Mouse (Mus musculus) lung, postnatal 0 days (tissue): ENCODE measurements around the gene Pacrg. TPM values are rescaled to one million over a fixed set of nuclear protein-coding genes. Genes with fewer than 3 reads are reported as not detected.
A peak's percentile ranks its signal among the peaks of the same experiment; 100 is the strongest.

Experiments
- ATAC-seq: fragments of 200-750 bp; cut with Nextera tagmentation; 2 replicates; pipeline ENCODE4 v1.8.0; 2017; ENCODE audit warnings: moderate library complexity
- DNase-seq: peaks from one replicate; pipeline ENCODE4 v3.0.0-alpha.2; 2016; ENCODE audit warnings: low spot score
- H3K27ac ChIP-seq: fragments of 300-500 bp; sonication (generic); 2 replicates; pipeline ENCODE4 v1.5.1; 2014; ENCODE audit warnings: antibody characterized with exemption, mild to moderate bottlenecking, low read length, mixed read lengths
- H3K27me3 ChIP-seq: fragments of 300-500 bp; sonication (generic); replicated peaks from 2 replicates; pipeline ENCODE4 v1.6.1; 2014; ENCODE audit warnings: low read length, mixed read lengths; ENCODE audit not compliant: insufficient read depth
- H3K36me3 ChIP-seq: fragments of 300-500 bp; sonication (generic); 2 replicates; pipeline ENCODE4 v1.6.1; 2014; ENCODE audit warnings: low read length, mixed read lengths; ENCODE audit not compliant: insufficient read depth
- H3K4me1 ChIP-seq: fragments of 300-500 bp; sonication (generic); 2 replicates; pipeline ENCODE4 v1.6.1; 2014; ENCODE audit warnings: antibody characterized with exemption, low read depth, low read length, mixed read lengths; ENCODE audit not compliant: insufficient read depth
- H3K4me2 ChIP-seq: fragments of 300-500 bp; sonication (generic); replicated peaks from 2 replicates; pipeline ENCODE4 v1.6.1; 2014; ENCODE audit warnings: low read depth, mild to moderate bottlenecking, low read length, moderate library complexity, mixed read lengths
- H3K4me3 ChIP-seq: fragments of 300-500 bp; sonication (generic); 2 replicates; pipeline ENCODE4 v1.5.1; 2014; ENCODE audit warnings: low read depth, low read length
- H3K9ac ChIP-seq: fragments of 300-500 bp; sonication (generic); replicated peaks from 2 replicates; pipeline ENCODE4 v1.6.1; 2014; ENCODE audit warnings: low read depth, mild to moderate bottlenecking
- H3K9me3 ChIP-seq: fragments of 300-500 bp; sonication (generic); 2 replicates; pipeline ENCODE4 v1.6.1; 2016; ENCODE audit warnings: low read length, mixed read lengths
- CTCF ChIP-seq: IDR thresholded peaks from 2 replicates; pipeline ENCODE4 v1.5.1; 2016; ENCODE audit warnings: antibody characterized with exemption, mild to moderate bottlenecking
- EP300 ChIP-seq: IDR thresholded peaks from 2 replicates; pipeline ENCODE4 v1.6.1; 2016; ENCODE audit warnings: antibody characterized with exemption, mild to moderate bottlenecking, control low read depth
- WGBS: fragments of 180-500 bp; shearing (Covaris S2); extraction: QIAGEN DNeasy Blood & Tissue Kit; methylation state at CpG from one replicate; pipeline ENCODE4 v1.1.7; 2014; 5-methylcytosine and 5-hydroxymethylcytosine counted together
- polyA plus RNA-seq: library from polyadenylated mRNA; unstranded; fragments of >200 nt; fragmentation: Nextera tagmentation; extraction: Ambion mirVana; gene quantifications from 2 replicates; pipeline ENCODE4 v1.2.1, GENCODE M21; 2015

Pacrg gene
- polyA plus RNA-seq, 1 experiment from 2014 or later: 6.7 TPM

GRCm38 (mm10) chr17:10732303-10733048 lies 107.6 kb downstream of the Pacrg start:
- H3K27me3 ChIP-seq: no peaks in the 10 kb centered on the region
- peak; percentile 57 for ATAC-seq
- H3K4me1 ChIP-seq: no peaks in the 10 kb centered on the region; the same call in 1 of the 2 replicates
- H3K36me3 ChIP-seq: no peaks in the 10 kb centered on the region
- H3K4me2 ChIP-seq: no peak overlapping the region
- no peak overlapping the region for H3K4me3 ChIP-seq
- H3K9ac ChIP-seq: no peak overlapping the region
- H3K27ac ChIP-seq: no peak overlapping the region
- 25% methylated on average over 4 of the region's 4 CpGs for WGBS
- peak; percentile 59 for DNase-seq
- no peak for TF ChIP-seq CTCF
- no peak for TF ChIP-seq EP300
- H3K9me3 ChIP-seq: no peaks in the 10 kb centered on the region

GRCm38 (mm10) chr17:10724853-10725252 lies 115.3 kb downstream of the Pacrg start:
- Histone ChIP-seq H3K9ac (no peak overlapping the region), H3K4me2 (no peak overlapping the region), H3K4me1 (no peaks in the 10 kb centered on the region), H3K27ac (no peak overlapping the region), H3K9me3 (no peaks in the 10 kb centered on the region), H3K36me3 (no peaks in the 10 kb centered on the region), H3K27me3 (no peaks in the 10 kb centered on the region), H3K4me3 (no peak overlapping the region)
- ATAC-seq: no peak
- TF ChIP-seq CTCF (no peak), EP300 (no peak)
- WGBS: 78% methylated on average over 3 of the region's 3 CpGs
- no peak for DNase-seq

GRCm38 (mm10) chr17:10721562-10721961 lies 118.5 kb downstream of the Pacrg start:
- Histone ChIP-seq H3K36me3 (no peaks in the 10 kb centered on the region), H3K4me2 (no peak overlapping the region), H3K27me3 (no peaks in the 10 kb centered on the region), H3K4me1 (no peaks in the 10 kb centered on the region), H3K4me3 (no peak overlapping the region), H3K9ac (no peak overlapping the region), H3K9me3 (no peaks in the 10 kb centered on the region), H3K27ac (no peak overlapping the region)
- TF ChIP-seq CTCF (no peak), EP300 (no peak)
- DNase-seq (no peak), ATAC-seq (no peak)
- WGBS: 5% methylated on average over 1 of the region's 1 CpGs

- Histone ChIP-seq H3K4me1 (no peaks in the 10 kb centered on the region), H3K4me2 (no peak overlapping the region), H3K36me3 (no peaks in the 10 kb centered on the region), H3K27me3 (no peaks in the 10 kb centered on the region), H3K4me3 (no peak overlapping the region), H3K9ac (no peak overlapping the region), H3K9me3 (no peaks in the 10 kb centered on the region), H3K27ac (no peak overlapping the region)
- 89% methylated on average over 1 of the region's 1 CpGs for WGBS
- TF ChIP-seq EP300 (no peak), CTCF (no peak)
- no peak for ATAC-seq
- DNase-seq: no peak
Observed at GRCm38 (mm10) chr17:10717148-10717547, 123.0 kb downstream of the Pacrg start.

- no peaks in the 10 kb centered on the region for H3K27me3 ChIP-seq
- 41% methylated on average over 6 of the region's 6 CpGs for WGBS
- no peak overlapping the region for H3K4me2 ChIP-seq
- H3K9me3 ChIP-seq: no peaks in the 10 kb centered on the region
- H3K27ac ChIP-seq: no peak overlapping the region
- H3K9ac ChIP-seq: no peak overlapping the region
- DNase-seq (peak; percentile 26), ATAC-seq (no peak; the same call in 1 of the 2 replicates)
- H3K4me3 ChIP-seq: no peak overlapping the region
- TF ChIP-seq CTCF: no peak
- TF ChIP-seq EP300: no peak
- H3K36me3 ChIP-seq: no peaks in the 10 kb centered on the region
- H3K4me1 ChIP-seq: no peaks in the 10 kb centered on the region
Observed at GRCm38 (mm10) chr17:10702781-10703180, 137.3 kb downstream of the Pacrg start.

GRCm38 (mm10) chr17:10698041-10698440 lies 142.1 kb downstream of the Pacrg start:
- DNase-seq: no peak
- TF ChIP-seq EP300: no peak
- no peak for TF ChIP-seq CTCF
- no peak overlapping the region for H3K4me2 ChIP-seq
- no peak overlapping the region for H3K4me3 ChIP-seq
- ATAC-seq: no peak
- H3K9ac ChIP-seq: no peak overlapping the region
- WGBS: 52% methylated on average over 8 of the region's 8 CpGs
- no peaks in the 10 kb centered on the region for H3K27me3 ChIP-seq
- no peak overlapping the region for H3K27ac ChIP-seq
- no peaks in the 10 kb centered on the region for H3K9me3 ChIP-seq
- H3K36me3 ChIP-seq: no peaks in the 10 kb centered on the region
- H3K4me1 ChIP-seq: no peaks in the 10 kb centered on the region
